Mouse (Mus musculus): ENCODE results near the gene Cyp26b1.

GRCm38 (mm10) chr6:84529912-84530311, 63.8 kb downstream of the Cyp26b1 start:
- TF ChIP-seq CTCF (IDR thresholded peaks at IDR 0.05; ENCODE audit: low read depth) (no peak), EP300 (IDR thresholded peaks at IDR 0.05; ENCODE audit: low read depth) (no peak)
